Mouse (Mus musculus) liver, embryonic 14.5 days (tissue): Measurements from ENCODE around the gene Cd79b. TPM values are rescaled to one million over a fixed set of nuclear protein-coding genes. Genes with fewer than 3 reads are reported as not detected.
A peak's percentile ranks its signal among the peaks of the same experiment; 100 is the strongest.

Source experiments
- ATAC-seq: fragments of 200-750 bp; cut with Nextera tagmentation; 2 replicates; pipeline ENCODE4 v1.8.0; 2017; ENCODE audit warnings: moderate number of reproducible peaks, mild to moderate bottlenecking, moderate library complexity; ENCODE audit not compliant: insufficient read depth
- DNase-seq, 3 experiments: peaks; one replicate each; pipeline ENCODE4 v3.0.0-alpha.2; 2012 to 2013; ENCODE audit warnings: low read depth in 3 of 3, low spot score in 3 of 3
- H3K27ac ChIP-seq: fragments of 300-500 bp; sonication (generic); 2 replicates; pipeline ENCODE4 v1.5.1; 2014; ENCODE audit warnings: moderate library complexity, mild to moderate bottlenecking, control low read depth, inconsistent platforms
- H3K27me3 ChIP-seq: fragments of 300-500 bp; sonication (generic); 2 replicates; pipeline ENCODE4 v1.6.1; 2014; ENCODE audit warnings: mild to moderate bottlenecking, low read length, moderate library complexity; ENCODE audit not compliant: control insufficient read depth, insufficient read depth
- H3K36me3 ChIP-seq: fragments of 300-500 bp; sonication (generic); replicated peaks from 2 replicates; pipeline ENCODE4 v1.6.1; 2014; ENCODE audit warnings: low read depth; ENCODE audit not compliant: control insufficient read depth, insufficient read depth
- H3K4me1 ChIP-seq, 2 experiments: fragments of 200-500 bp in 1 of 2; fragments of 300-500 bp in 1 of 2; sonication (generic) in 1 of 2; replicated peaks; 2 replicates each; pipeline ENCODE4 v1.6.1; 2012 to 2014; ENCODE audit warnings: antibody characterized with exemption in 1 of 2, inconsistent platforms in 1 of 2, low read length in 1 of 2; ENCODE audit not compliant: control insufficient read depth in 2 of 2, insufficient read depth in 2 of 2
- H3K4me2 ChIP-seq: fragments of 300-500 bp; sonication (generic); 2 replicates; pipeline ENCODE4 v1.6.1; 2014; ENCODE audit warnings: low read depth, mild to moderate bottlenecking, control low read depth, moderate library complexity
- H3K4me3 ChIP-seq, 2 experiments: fragments of 200-500 bp in 1 of 2; fragments of 300-500 bp in 1 of 2; sonication (generic) in 1 of 2; 2 replicates each; pipeline ENCODE4 v1.5.1; 2012 to 2014; ENCODE audit warnings: low read depth in 2 of 2, low read length in 2 of 2, mild to moderate bottlenecking in 2 of 2, control low read depth in 1 of 2, inconsistent platforms in 1 of 2, moderate library complexity in 1 of 2; ENCODE audit not compliant: insufficient read depth in 1 of 2
- H3K9ac ChIP-seq: fragments of 300-500 bp; sonication (generic); replicated peaks from 2 replicates; pipeline ENCODE4 v1.6.1; 2014; ENCODE audit warnings: mild to moderate bottlenecking, control low read depth, moderate library complexity
- H3K9me3 ChIP-seq: fragments of 300-500 bp; sonication (generic); 2 replicates; pipeline ENCODE4 v1.6.1; 2016; ENCODE audit warnings: low read length, mixed read lengths; ENCODE audit not compliant: control insufficient read depth
- CTCF ChIP-seq: IDR thresholded peaks from 2 replicates; pipeline ENCODE4 v1.5.1; 2016; ENCODE audit warnings: antibody characterized with exemption, low read depth, control low read depth
- EP300 ChIP-seq: IDR thresholded peaks from 2 replicates; pipeline ENCODE4 v1.6.1; 2016; ENCODE audit warnings: antibody characterized with exemption, low read depth
- WGBS: fragments of 180-500 bp; shearing (Covaris S2); extraction: QIAGEN DNeasy Blood & Tissue Kit; methylation state at CpG from one replicate; pipeline ENCODE4 v1.1.7; 2014; ENCODE audit not compliant: insufficient replicate concordance; 5-methylcytosine and 5-hydroxymethylcytosine counted together
- polyA plus RNA-seq, 2 experiments: library from polyadenylated mRNA; depleted of rRNA in 1 of 2; stranded (reverse) in 1 of 2; unstranded in 1 of 2; fragments of >200 nt; fragmentation: Nextera tagmentation in 1 of 2; extraction: Ambion mirVana in 1 of 2; gene quantifications; 2 replicates each; pipeline versions ENCODE4 v1.2.1 to v1.2.3; 2012 to 2014

Gene Cd79b
- polyA plus RNA-seq, 2 experiments: 3.1 to 4.9 TPM

DNA sequence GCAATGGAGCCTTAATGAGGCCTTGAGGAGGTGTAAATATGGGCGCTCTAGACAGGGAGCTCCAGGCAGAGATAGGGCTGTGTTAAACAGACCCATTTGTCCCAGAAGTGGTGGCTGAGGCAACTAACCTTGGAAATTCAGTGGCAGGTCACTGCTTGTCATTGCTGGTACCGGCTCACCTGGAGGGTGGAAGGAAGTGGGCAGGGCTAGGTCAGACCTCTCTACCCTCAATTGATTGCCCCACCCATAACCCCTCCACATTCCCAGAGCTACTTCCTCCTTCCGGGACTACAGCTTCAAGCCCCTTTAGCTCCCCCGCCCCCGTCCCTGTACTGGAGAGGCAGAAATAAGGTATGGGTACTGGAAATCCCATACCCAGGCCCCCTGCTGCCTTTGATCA, 1.0 kb downstream of the Cd79b start:
- ATAC-seq (no peak), DNase-seq (no peak)
- no peak for TF ChIP-seq EP300
- TF ChIP-seq CTCF: no peak
- H3K9me3 ChIP-seq: no peaks in the 10 kb centered on the region
- H3K4me3 ChIP-seq: no peak overlapping the region
- no peak overlapping the region for H3K9ac ChIP-seq
- H3K4me2 ChIP-seq: peak overlapping the region; percentile 2; the same call in 1 of the 2 replicates
- no peaks in the 10 kb centered on the region for H3K36me3 ChIP-seq
- WGBS: 32% methylated on average over 5 of the region's 5 CpGs
- H3K27me3 ChIP-seq: no peaks in the 10 kb centered on the region
- no peaks in the 10 kb centered on the region for H3K4me1 ChIP-seq
- no peak overlapping the region for H3K27ac ChIP-seq

DNA sequence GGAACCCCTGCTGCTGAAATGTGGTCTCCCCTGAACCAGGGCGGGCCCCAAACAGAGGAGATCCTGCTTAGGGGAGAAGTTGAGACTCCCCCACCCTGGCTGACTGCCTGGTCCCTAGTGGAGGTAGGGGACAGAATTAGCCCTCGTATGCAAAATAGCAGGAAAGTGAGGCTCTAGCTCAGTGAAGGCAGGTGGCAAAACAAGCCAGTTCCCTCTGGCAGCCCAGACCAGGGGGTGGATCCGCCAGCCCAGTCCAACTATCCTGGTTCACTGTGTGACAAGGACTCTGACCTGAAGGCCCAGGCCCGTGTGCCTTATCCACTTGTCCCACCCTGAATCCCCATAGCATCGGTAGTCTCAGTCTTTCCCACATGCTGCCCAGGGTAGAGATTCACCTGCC, 4.4 kb downstream of the Cd79b start:
- Histone ChIP-seq H3K4me2 (no peak overlapping the region), H3K4me3 (no peak overlapping the region), H3K9me3 (no peaks in the 10 kb centered on the region), H3K36me3 (no peaks in the 10 kb centered on the region), H3K4me1 (0 out of 4 replicates have a peak, but pooled peaks cover 0 to 2% of the 10 kb centered on the region in 2 experiments), H3K27me3 (no peaks in the 10 kb centered on the region), H3K27ac (no peak overlapping the region), H3K9ac (no peak overlapping the region)
- ATAC-seq (no peak), DNase-seq (no peak)
- 56% methylated on average over 5 of the region's 5 CpGs for WGBS
- TF ChIP-seq EP300 (no peak), CTCF (no peak)

DNA sequence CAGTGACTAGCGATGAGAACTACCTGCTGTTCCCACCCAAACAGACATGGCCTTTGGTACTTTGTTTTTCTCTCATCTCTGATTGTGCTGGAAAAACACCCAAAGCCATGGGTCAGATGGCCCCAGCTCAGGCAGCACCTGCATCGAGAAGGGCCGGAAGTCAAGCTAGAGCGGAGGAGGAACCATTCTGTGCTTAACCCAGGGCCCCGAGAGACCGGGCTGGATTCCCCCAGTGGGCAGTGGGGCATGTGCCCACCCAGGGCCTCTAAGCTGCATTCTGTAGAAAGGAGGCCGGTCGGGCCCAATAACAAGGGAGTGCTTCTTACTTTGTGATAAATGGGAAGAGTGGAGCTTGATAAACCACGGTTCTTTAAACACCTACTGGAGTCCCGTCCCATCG, 6.4 kb downstream of the Cd79b start:
- Histone ChIP-seq H3K4me1 (0 out of 4 replicates have a peak, but pooled peaks cover 0 to 2% of the 10 kb centered on the region in 2 experiments), H3K9ac (no peak overlapping the region), H3K9me3 (no peaks in the 10 kb centered on the region), H3K4me3 (no peak overlapping the region), H3K27ac (no peak overlapping the region), H3K4me2 (no peak overlapping the region), H3K36me3 (no peaks in the 10 kb centered on the region), H3K27me3 (no peaks in the 10 kb centered on the region)
- TF ChIP-seq CTCF: no peak
- no peak for TF ChIP-seq EP300
- WGBS: 68% methylated on average over 11 of the region's 11 CpGs
- no peak for DNase-seq
- ATAC-seq: no peak

DNA sequence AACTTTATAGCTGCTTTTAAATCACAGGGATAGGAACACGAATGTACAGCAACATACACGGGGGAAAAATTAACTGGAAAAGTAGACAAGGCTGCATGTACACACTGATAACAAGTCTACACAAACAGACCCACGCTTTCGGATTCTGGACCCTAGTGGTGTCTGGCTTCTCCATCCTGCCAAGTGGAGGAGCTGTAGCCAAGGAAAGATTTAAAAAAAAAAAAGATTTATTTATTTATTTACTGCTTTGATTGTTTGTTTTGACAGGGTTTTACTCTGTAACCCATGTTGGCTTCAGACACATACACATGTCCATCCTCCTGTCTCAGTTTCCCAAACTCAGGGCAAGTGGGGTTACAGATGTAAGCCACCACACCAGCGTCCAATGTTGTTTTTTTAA, 7.1 kb downstream of the Cd79b start:
- DNase-seq (no peak), ATAC-seq (no peak)
- Histone ChIP-seq H3K4me1 (0 out of 4 replicates have a peak, but pooled peaks cover 0 to 2% of the 10 kb centered on the region in 2 experiments), H3K4me2 (no peak overlapping the region), H3K4me3 (no peak overlapping the region), H3K9ac (no peak overlapping the region), H3K9me3 (no peaks in the 10 kb centered on the region), H3K36me3 (no peaks in the 10 kb centered on the region), H3K27me3 (no peaks in the 10 kb centered on the region), H3K27ac (no peak overlapping the region)
- no peak for TF ChIP-seq EP300
- TF ChIP-seq CTCF: no peak
- 51% methylated on average over 5 of the region's 5 CpGs for WGBS

DNA sequence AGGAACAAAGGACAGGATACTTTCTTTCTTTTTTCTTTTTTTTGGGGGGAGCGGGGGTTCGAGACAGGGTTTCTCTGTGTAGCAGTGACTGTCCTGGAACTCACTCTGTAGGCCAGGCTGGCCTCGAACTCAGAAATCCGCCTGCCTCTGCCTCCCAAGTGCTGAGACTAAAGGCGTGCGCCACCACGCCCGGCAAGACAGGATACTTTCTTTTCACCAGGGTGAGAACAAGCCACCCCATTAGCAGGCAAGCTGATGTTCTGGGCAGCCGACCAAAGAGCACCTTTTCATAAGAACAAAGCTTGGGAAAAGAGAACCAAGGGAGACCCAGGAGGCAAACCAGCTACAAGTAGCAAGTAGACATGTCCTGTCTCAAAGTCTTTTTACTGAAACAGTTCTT, 7.8 kb downstream of the Cd79b start:
- no peak overlapping the region for H3K27ac ChIP-seq
- no peaks in the 10 kb centered on the region for H3K9me3 ChIP-seq
- no peak for ATAC-seq
- DNase-seq: no peak
- H3K27me3 ChIP-seq: no peaks in the 10 kb centered on the region
- no peak overlapping the region for H3K4me3 ChIP-seq
- H3K4me2 ChIP-seq: no peak overlapping the region
- TF ChIP-seq EP300: no peak
- no peak for TF ChIP-seq CTCF
- H3K36me3 ChIP-seq: no peaks in the 10 kb centered on the region
- 0 out of 4 replicates have a peak, but pooled peaks cover 0 to 2% of the 10 kb centered on the region in 2 experiments for H3K4me1 ChIP-seq
- H3K9ac ChIP-seq: no peak overlapping the region
- WGBS: 71% methylated on average over 9 of the region's 9 CpGs
